9 mouse cellular contexts compared by ENCODE assay signal in the genomic region with DNA sequence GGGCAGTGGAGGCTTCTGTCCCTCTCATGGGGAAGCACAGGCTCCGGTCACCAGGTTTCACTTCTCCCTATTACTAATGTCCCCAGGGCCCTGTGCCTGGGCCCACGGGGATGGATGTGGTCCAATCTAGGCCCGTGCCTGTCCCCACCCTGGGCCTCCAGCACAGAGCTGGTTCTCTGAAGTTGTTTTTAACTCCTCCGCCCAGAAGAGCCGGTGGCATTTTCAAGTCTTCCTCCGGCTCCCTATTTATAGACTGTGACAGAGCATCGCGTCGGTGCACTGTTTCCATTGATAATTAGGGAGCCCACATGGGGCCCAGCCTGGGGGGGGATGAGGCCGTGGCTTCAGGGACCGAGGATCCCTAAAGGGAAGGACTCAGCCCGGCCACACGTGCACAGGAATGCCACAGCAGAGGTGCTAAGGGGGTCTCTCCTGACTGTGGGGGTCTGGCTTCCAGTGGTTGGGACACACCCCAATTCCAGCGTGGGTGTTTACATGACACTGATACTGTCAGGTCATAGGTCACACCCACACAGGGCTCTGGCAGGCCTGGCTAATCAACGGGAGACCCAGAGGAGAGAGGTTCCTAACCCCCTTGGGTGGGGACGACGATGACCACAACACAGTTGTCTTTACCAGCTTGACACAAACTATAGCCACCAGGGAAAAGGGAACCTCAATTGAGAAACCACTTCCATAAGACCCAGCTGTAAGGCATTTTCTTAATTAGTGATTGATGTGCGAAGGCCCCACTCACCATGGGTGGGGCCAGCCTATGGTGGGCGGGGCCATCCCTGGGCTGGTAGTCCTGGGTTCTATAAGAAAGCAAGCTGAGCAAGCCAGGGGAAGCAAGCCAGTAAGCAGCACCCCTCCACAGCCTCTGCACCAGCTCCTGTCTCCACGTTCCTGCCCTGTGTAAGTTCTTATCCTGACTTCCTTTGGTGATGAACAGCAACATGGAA. TPM values are rescaled to one million over a fixed set of nuclear protein-coding genes. Genes with fewer than 3 reads are reported as not detected.
DNase-seq lines count a peak whose midpoint lies in the region; ATAC-seq lines count a peak whose summit lies in the region.
"Had no signal": no experiment of that assay in that cellular context is flagged by ENCODE, and none has a peak within 500 bp of the region (broad histone marks: within the 10 kb centered on the region; RNA-seq: fewer than 3 reads in every experiment).

No protein-coding gene starts in this region.

- H3K4me1 ChIP-seq in liver, embryonic 12.5 days: peaks cover 78% of the 10 kb centered on the region

- H3K27ac ChIP-seq in liver, embryonic 12.5 days: peak overlapping the region; percentile 87

- DNase-seq in heart, adult 11 months: peak; percentile 97
- no peak for DNase-seq in heart, adult 8-10 months (ENCODE audit: low spot score)
- peak; percentile 39 to 53 for DNase-seq in heart, adult 9 months (ENCODE audit: low spot score in 2 of 2)
- no peak for DNase-seq in retina, postnatal 1 day
- no peak for DNase-seq in ovary, adult 18-20 months (ENCODE audit: low spot score)

- H3K27me3 ChIP-seq in liver, embryonic 12.5 days (replicated peaks): no peaks in the 10 kb centered on the region

- ATAC-seq in CD4-positive, CD25-positive, alpha-beta regulatory T cell, adult 4 months: peak; percentile 57
- ATAC-seq in liver, embryonic 12.5 days: peak; percentile 54
- ATAC-seq in cerebellum, adult (ENCODE audit: insufficient number of reproducible peaks, low FRiP score, low TSS enrichment): no peak

- no peaks in the 10 kb centered on the region for H3K9me3 ChIP-seq in liver, embryonic 12.5 days (replicated peaks)

- H3K4me2 ChIP-seq in liver, embryonic 12.5 days: peak overlapping the region; percentile 49

- H3K4me3 ChIP-seq in liver, embryonic 12.5 days: no peak overlapping the region

- no peaks in the 10 kb centered on the region for H3K36me3 ChIP-seq in liver, embryonic 12.5 days

- H3K9ac ChIP-seq in liver, embryonic 12.5 days: peak overlapping the region; percentile 39

- 16% methylated on average over 20 of the region's 20 CpGs for WGBS in liver, embryonic 12.5 days (ENCODE audit: insufficient replicate concordance)

RNA-seq across cellular contexts. Expression of gene Crybb3, which starts 33.2 kb away (rescaled TPM):
- 1 to 10 TPM in 1 of 4 experiments, under 1 TPM in 3; 0.92 to 1.3 (median 0.93) TPM for total RNA-seq in heart, adult 8-10 months (2022)
- polyA plus RNA-seq in CD4-positive, CD25-positive, alpha-beta regulatory T cell, adult 4 months (2017; shearing (Covaris generic)): not detected
- polyA plus RNA-seq in liver, embryonic 12.5 days (2016; fragmentation: Nextera tagmentation; extraction: Ambion mirVana): not detected in 2 replicates

RNA-seq across cellular contexts. Expression of gene Crybb2, which starts 44.6 kb away (rescaled TPM):
- total RNA-seq in heart, adult 8-10 months (2022): not detected
- not detected for polyA plus RNA-seq in CD4-positive, CD25-positive, alpha-beta regulatory T cell, adult 4 months (2017; shearing (Covaris generic))
- not detected in 2 replicates for polyA plus RNA-seq in liver, embryonic 12.5 days (2016; fragmentation: Nextera tagmentation; extraction: Ambion mirVana)
- total RNA-seq: gastrocnemius, postnatal 36 days had no signal

Comparison
In these comparisons a context has a peak if more than half of its experiments do, and no peak if none do; other contexts are left out.
1. DNase-seq: peak in heart, adult 11 months (single experiment) and heart, adult 9 months (2 of 2); none in heart, adult 8-10 months (single experiment), retina, postnatal 1 day (single experiment) and ovary, adult 18-20 months (single experiment).